Mouse (Mus musculus) retina, postnatal 1 day (tissue): ENCODE results near the gene Cygb.
"Not testable (repeated sequence)": the region's sequence is repeated elsewhere in the genome, so short reads cannot be mapped to it uniquely, and the experiment has no call there.

ENCODE experiments used
- DNase-seq: peaks from one replicate; pipeline ENCODE4 v3.0.0-alpha.2; 2012

Cygb gene

DNA sequence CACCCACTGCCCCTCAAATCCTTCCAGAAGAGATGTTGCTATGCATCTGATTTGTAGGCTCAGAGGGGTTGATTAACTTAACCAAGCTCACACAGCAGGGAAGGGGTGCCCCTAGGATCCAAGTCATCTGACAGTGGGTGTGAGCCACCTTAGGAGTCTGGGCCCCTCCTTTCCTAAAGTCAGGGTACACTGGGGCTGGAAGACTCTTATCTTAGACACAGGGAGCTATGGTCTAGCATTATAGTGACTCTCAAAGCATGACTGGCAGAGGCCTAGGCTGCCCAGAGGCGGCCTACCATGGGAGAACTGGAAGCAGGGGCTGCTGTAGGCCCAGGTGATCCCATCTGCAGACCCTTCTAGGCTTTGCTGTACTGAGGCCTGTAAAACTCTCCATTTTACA is 41.6 kb downstream of the Cygb start:
- no peak for DNase-seq

- no peak for DNase-seq
Observed at GRCm38 (mm10) chr11:116611883-116612282, 42.2 kb downstream of the Cygb start.

GRCm38 (mm10) chr11:116611168-116611567 is 42.9 kb downstream of the Cygb start:
- not testable (repeated sequence) for DNase-seq

- DNase-seq = no peak
Observed at GRCm38 (mm10) chr11:116609965-116610630, 44.0 kb downstream of the Cygb start.

- no peak for DNase-seq
Observed at GRCm38 (mm10) chr11:116607717-116608116, 46.4 kb downstream of the Cygb start.

- DNase-seq = no peak
Observed at GRCm38 (mm10) chr11:116604097-116604496, 50.0 kb downstream of the Cygb start.

DNA sequence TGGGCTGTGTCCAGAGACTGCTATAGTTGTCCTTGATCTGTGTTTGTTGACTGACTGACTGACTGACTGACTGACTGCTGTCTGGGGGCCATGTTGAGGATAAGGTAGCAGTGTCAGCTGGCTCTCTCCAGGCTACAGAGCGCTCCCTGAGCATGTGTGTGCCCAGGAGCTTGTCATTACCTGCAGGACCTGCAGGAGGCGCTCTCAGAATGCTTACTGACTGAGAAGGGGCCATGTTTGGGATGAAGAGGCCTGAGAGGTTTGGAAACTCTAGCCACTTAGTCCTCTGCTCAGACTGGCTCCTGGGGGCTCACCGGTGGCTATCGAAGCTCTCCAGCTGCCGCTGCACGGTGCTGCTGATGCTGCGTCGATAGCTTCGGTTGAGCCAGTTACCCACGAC is 50.8 kb downstream of the Cygb start:
- peak; percentile 27 for DNase-seq

DNA sequence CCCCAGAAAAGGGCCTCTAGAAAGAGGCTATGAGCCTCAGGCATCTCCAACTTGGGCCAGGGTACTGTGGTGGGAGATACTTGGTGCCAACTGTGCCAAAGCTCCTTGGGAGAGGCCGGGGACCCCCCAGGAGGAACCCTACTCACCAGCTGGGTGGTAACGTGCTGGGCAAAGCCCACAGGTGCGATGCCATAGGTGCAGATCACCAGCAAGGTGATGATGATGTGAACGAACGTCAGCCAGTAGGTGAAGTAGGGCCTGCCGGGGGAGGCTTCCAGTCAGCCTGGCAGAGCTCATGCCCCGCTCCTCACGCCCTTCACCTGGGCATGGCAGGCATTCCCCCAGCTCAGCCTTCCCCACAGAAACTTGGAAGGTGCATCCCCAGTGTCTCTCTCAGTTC is 52.1 kb downstream of the Cygb start:
- no peak for DNase-seq

DNA sequence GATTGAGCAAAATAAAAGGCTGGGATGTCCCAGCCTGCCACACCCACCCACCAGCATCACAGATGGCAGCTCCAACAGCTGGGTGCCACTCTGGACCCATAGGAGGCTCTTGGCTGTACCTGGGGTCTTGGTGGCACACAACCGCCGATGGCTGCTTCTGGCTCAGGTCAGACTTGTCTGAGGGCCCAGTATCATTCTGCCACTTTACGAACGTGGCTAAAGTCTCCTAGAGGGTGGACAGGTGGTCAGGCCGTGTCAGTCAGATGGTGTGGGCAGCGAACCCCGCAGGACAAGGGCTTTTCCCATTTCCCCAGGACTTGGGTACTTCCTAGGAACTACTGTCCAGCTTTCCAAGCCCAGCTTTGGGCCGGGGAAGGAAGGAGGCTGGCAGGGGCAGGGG is 52.9 kb downstream of the Cygb start:
- DNase-seq = no peak

GRCm38 (mm10) chr11:116599230-116599629 is 54.9 kb downstream of the Cygb start:
- no peak for DNase-seq

DNA sequence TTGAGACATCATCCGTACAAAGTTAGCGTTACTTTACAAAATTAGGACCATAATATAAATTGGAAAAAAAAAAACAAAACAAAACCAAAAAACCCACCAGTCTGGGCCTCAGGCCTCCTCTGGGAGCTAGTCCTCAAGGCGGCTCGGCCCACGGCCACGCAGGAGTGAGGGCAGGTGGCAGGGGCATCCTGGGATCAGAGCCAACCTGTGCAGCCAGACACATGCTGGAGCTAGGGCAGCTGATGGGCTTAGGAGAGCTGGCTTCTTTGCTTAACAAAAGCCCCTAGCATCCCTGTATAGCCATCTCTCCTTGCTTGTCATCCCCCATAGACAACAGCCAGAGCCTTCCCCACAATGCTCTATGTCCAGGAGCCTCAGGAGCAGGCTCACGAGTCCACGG is 55.9 kb downstream of the Cygb start:
- DNase-seq = no peak

GRCm38 (mm10) chr11:116596766-116597165 is 57.3 kb downstream of the Cygb start:
- DNase-seq = no peak
